Mouse (Mus musculus) ovary, adult 2 months (tissue): ENCODE data around the gene Olfr78. TPM values are rescaled to one million over a fixed set of nuclear protein-coding genes. Genes with fewer than 3 reads are reported as not detected.

ENCODE experiments used
- polyA plus RNA-seq: library from polyadenylated mRNA; depleted of rRNA; stranded (reverse); fragments of >200 nt; gene quantifications from 2 replicates; pipeline ENCODE4 v1.2.3, GENCODE M21; 2012; rRNA removed

The Olfr78 gene
- 2.1 and 3.6 TPM in 2 replicates for polyA plus RNA-seq

DNA sequence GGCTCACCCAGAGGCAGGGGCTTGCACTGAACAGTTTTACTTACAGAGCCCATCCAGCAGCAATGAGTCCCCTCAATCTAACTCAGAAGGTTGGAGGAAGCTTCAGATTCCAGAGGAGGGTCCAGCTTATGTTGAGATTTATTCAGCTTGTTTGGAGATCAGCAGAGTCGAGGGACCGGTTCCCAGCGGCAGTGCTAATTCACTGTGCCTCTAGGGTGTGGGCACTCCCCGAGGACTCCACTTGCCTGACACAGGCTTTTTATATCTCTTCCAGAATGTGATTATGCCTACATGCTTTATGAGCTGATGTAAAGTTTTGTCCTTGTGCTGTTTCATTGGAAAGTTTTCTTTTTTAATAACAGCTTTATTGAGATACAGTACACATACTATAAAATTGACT is at the start of gene Olfr78, which contains the start of gene Olfr560:
Olfr78 (minus strand) TSS at position 206 of the 400 bp plus-strand sequence.
Olfr560 (minus strand) TSS at position 101 of the 400 bp plus-strand sequence.

GRCm38 (mm10) chr7:102803180-102803579 is 43.9 kb upstream of the Olfr78 start, which contains the start of gene Olfr564:
Gene Olfr564, plus strand, starts transcription at chr7:102803480.

GRCm38 (mm10) chr7:102770921-102771320 is 11.7 kb upstream of the Olfr78 start, which contains the start of gene Olfr561:
Gene Olfr561, plus strand, starts transcription at chr7:102771221.

GRCm38 (mm10) chr7:102727391-102727790 is 31.9 kb downstream of the Olfr78 start, which contains the start of gene Olfr559:
Gene Olfr559, minus strand, starts transcription at chr7:102727491.

DNA sequence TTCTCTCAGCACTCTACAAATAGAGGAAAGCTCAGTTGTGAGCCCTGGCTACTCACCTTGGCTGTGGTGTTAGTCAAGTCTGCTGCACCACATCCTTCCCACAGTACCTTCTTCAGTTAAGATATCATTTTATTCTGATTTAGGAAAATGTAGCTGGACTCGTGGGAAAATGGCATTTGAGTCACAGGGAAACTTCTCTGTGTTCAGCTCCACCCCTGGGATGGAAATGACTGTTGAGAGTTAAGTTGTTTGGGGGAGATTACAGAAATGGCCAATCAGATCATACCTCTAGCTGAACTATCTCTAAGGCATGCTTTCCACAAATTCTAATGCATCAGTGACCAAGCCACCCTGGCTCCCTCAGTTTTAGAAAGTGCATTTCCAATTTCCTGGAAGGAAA is 40.3 kb downstream of the Olfr78 start, which contains the start of gene Olfr33:
Olfr33 (minus strand) TSS at position 101 of the 400 bp plus-strand sequence.

GRCm38 (mm10) chr7:102701915-102702314 is 57.4 kb downstream of the Olfr78 start, which contains the start of gene Olfr558:
Gene Olfr558, plus strand, starts transcription at chr7:102702215.

DNA sequence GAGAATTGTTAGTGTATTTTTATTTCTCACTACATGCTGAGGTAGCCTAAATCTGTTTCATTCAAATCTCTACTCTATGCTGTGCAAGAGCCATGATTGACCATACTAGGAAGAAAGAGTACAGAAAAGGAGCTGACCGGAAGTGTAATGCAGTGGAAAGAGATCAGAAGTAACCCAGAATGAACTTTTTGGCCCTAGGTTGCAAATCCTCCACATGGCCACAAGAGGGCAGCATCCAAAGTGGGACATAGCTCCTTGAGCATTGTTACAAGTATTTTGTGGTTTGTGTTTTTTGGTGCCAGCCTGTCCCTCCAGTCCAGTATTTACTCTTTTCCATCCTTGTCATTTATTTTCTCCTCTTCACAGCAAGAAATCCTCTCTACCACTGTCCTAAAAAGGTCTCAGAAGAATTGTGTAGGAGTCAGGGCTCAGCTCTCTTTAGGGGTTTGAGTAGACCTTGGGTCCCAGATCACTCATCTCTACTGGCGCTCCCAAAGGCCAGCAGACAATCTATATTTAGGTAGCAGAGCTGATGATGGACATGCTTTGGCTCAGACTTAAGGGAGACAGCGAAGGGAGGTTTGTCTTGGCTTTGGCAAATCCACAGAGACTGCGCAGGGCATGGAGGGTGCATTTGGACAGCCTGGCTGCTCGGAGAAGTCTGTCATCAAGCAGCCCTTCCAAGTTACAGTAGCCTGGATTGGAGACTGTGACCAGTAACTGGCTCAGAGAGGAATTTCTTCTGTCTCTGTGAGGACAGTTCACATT is 63.7 kb downstream of the Olfr78 start, which contains the start of gene Olfr557:
Olfr557 (plus strand) TSS at position 553 of the 768 bp plus-strand sequence.

Other genes starting within 250 kb of the Olfr78 start
- not detected in 2 replicates for gene Olfr547, start 224.7 kb downstream of the Olfr78 start, polyA plus RNA-seq
- gene Olfr548-ps1, start 218.6 kb downstream of the Olfr78 start, polyA plus RNA-seq: not detected in 2 replicates
- not detected in 2 replicates for gene Olfr549, start 209.6 kb downstream of the Olfr78 start, polyA plus RNA-seq
- gene Trim21, start 194.0 kb downstream of the Olfr78 start, polyA plus RNA-seq: 3.1 and 3.4 TPM in 2 replicates
- 0.18 and 0.25 TPM in 2 replicates for gene Olfr550, start 188.0 kb downstream of the Olfr78 start, polyA plus RNA-seq
- not detected in 2 replicates for gene Olfr551, start 167.6 kb downstream of the Olfr78 start, polyA plus RNA-seq
- not detected in 2 replicates for gene Olfr552, start 161.7 kb downstream of the Olfr78 start, polyA plus RNA-seq
- not detected in 2 replicates for gene Olfr553, start 141.3 kb downstream of the Olfr78 start, polyA plus RNA-seq
- gene Olfr554, start 121.0 kb downstream of the Olfr78 start, polyA plus RNA-seq: not detected in 2 replicates
- not detected in 2 replicates for gene Olfr555, start 100.6 kb downstream of the Olfr78 start, polyA plus RNA-seq
- not detected in 2 replicates for gene Olfr556, start 94.6 kb downstream of the Olfr78 start, polyA plus RNA-seq
- gene Trim68, start 72.1 kb downstream of the Olfr78 start, polyA plus RNA-seq: 14.6 and 19.4 TPM in 2 replicates
- not detected in 2 replicates for gene Olfr557, start 63.6 kb downstream of the Olfr78 start, polyA plus RNA-seq
- gene Olfr558, start 57.3 kb downstream of the Olfr78 start, polyA plus RNA-seq: 3.2 and 3.3 TPM in 2 replicates
- gene Olfr33, start 40.4 kb downstream of the Olfr78 start, polyA plus RNA-seq: not detected in 2 replicates
- gene Olfr559, start 32.0 kb downstream of the Olfr78 start, polyA plus RNA-seq: not detected in 2 replicates
- gene Olfr560, start 105 bp downstream of the Olfr78 start, polyA plus RNA-seq: not detected in 2 replicates
- not detected in 2 replicates for gene Olfr561, start 11.8 kb upstream of the Olfr78 start, polyA plus RNA-seq
- not detected in 2 replicates for gene Olfr564, start 44.0 kb upstream of the Olfr78 start, polyA plus RNA-seq
- not detected in 2 replicates for gene Olfr566, start 99.3 kb upstream of the Olfr78 start, polyA plus RNA-seq
- not detected in 2 replicates for gene Olfr568, start 117.7 kb upstream of the Olfr78 start, polyA plus RNA-seq
- not detected in 2 replicates for gene Olfr569, start 131.4 kb upstream of the Olfr78 start, polyA plus RNA-seq
- gene Olfr570, start 135.1 kb upstream of the Olfr78 start, polyA plus RNA-seq: not detected in 2 replicates
- gene Olfr571, start 158.1 kb upstream of the Olfr78 start, polyA plus RNA-seq: not detected in 2 replicates
- gene Olfr572, start 164.9 kb upstream of the Olfr78 start, polyA plus RNA-seq: not detected in 2 replicates
- not detected in 2 replicates for gene Olfr573-ps1, start 183.1 kb upstream of the Olfr78 start, polyA plus RNA-seq
- gene Olfr574, start 189.0 kb upstream of the Olfr78 start, polyA plus RNA-seq: not detected in 2 replicates
- not detected in 2 replicates for gene Olfr575, start 199.3 kb upstream of the Olfr78 start, polyA plus RNA-seq
- gene Olfr576, start 203.2 kb upstream of the Olfr78 start, polyA plus RNA-seq: not detected in 2 replicates
- not detected in 2 replicates for gene Olfr577, start 216.5 kb upstream of the Olfr78 start, polyA plus RNA-seq
- gene Olfr578, start 229.9 kb upstream of the Olfr78 start, polyA plus RNA-seq: not detected in 2 replicates